In the genomic region with DNA sequence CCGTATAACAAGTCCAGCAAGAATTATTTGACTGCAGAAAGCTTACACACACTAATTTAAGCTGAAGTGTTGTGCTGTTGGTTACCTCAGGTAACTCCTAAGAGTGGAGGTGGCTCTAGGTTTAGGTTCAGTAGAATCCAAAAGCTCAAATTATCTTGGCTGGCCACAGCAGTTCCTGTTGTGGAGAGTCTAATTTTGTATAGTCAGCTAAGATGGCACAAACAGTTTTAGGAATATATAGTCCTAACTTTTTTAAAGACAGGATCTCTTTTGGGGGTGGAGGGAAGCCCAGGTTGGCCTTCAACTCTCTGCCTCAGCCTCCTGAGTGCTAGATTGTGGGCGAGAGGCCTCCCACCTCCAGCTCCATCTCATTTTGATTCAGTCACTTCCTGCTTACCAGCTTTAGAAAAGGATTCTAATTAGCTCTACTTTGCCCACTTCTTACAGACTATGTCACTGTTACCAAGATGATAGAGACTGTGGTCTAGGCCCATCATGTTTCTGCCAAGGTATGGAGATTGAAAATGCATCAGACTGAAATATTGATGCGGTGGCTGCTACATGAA, we compare ENCODE assay signal across 28 mouse cellular contexts. TPM values are rescaled to one million over a fixed set of nuclear protein-coding genes. Genes with fewer than 3 reads are reported as not detected.
DNase-seq lines count a peak whose midpoint lies in the region; ATAC-seq lines count a peak whose summit lies in the region.
"Had no signal": no experiment of that assay in that cellular context is flagged by ENCODE, and none has a peak within 500 bp of the region (broad histone marks: within the 10 kb centered on the region; RNA-seq: fewer than 3 reads in every experiment).

No protein-coding gene starts in this region.

- H3K9me3 ChIP-seq in hindbrain, embryonic 12.5 days (replicated peaks) = no peaks in the 10 kb centered on the region
- H3K9me3 ChIP-seq: embryonic facial prominence, embryonic 10.5 days; embryonic facial prominence, embryonic 13.5 days; forebrain, embryonic 12.5 days; forebrain, embryonic 15.5 days; heart, embryonic 13.5 days; hindbrain, embryonic 15.5 days had no signal

- peak; percentile 83 for ATAC-seq in frontal cortex, adult (ENCODE audit: low TSS enrichment)
- no peak for ATAC-seq in hindbrain, embryonic 12.5 days (ENCODE audit: low FRiP score)
- ATAC-seq: forebrain, embryonic 15.5 days; intestine, embryonic 16.5 days had no signal

- no peak overlapping the region for H3K4me2 ChIP-seq in hindbrain, embryonic 12.5 days (replicated peaks)
- H3K4me2 ChIP-seq: embryonic facial prominence, embryonic 13.5 days; forebrain, embryonic 12.5 days; forebrain, embryonic 15.5 days; heart, embryonic 13.5 days; hindbrain, embryonic 15.5 days had no signal

- WGBS in hindbrain, embryonic 12.5 days = 81% methylated on average over 3 of the region's 3 CpGs

- no peaks in the 10 kb centered on the region for H3K27me3 ChIP-seq in hindbrain, embryonic 12.5 days
- H3K27me3 ChIP-seq: embryonic facial prominence, embryonic 13.5 days; forebrain, embryonic 12.5 days; forebrain, embryonic 15.5 days; heart, embryonic 13.5 days; hindbrain, embryonic 15.5 days had no signal

- peaks cover 3% of the 10 kb centered on the region; the same call in 1 of the 2 replicates for H3K4me1 ChIP-seq in hindbrain, embryonic 12.5 days
- H3K4me1 ChIP-seq: embryonic facial prominence, embryonic 10.5 days; hindbrain, embryonic 15.5 days had no signal

- H3K27ac ChIP-seq in hindbrain, embryonic 12.5 days = no peak overlapping the region
- H3K27ac ChIP-seq: embryonic facial prominence, embryonic 10.5 days; embryonic facial prominence, embryonic 13.5 days; forebrain, embryonic 12.5 days; forebrain, embryonic 15.5 days; gastrocnemius, adult 2 months; heart, embryonic 13.5 days; hindbrain, embryonic 15.5 days had no signal

- H3K4me3 ChIP-seq in hindbrain, embryonic 12.5 days = no peak overlapping the region
- H3K4me3 ChIP-seq: embryonic facial prominence, embryonic 10.5 days; embryonic facial prominence, embryonic 13.5 days; erythroblast, embryonic 14.5 days; forebrain, embryonic 12.5 days; forebrain, embryonic 15.5 days; gastrocnemius, adult 2 months; heart, embryonic 13.5 days; hindbrain, embryonic 15.5 days had no signal

- no peak overlapping the region for H3K9ac ChIP-seq in hindbrain, embryonic 12.5 days
- H3K9ac ChIP-seq: embryonic facial prominence, embryonic 13.5 days; forebrain, embryonic 12.5 days; forebrain, embryonic 15.5 days; heart, embryonic 13.5 days; hindbrain, embryonic 15.5 days had no signal

- DNase-seq in frontal cortex, postnatal 10 days (ENCODE audit: low spot score in 2 of 2) = no peak
- peak; percentile 43 for DNase-seq in right cerebral cortex, adult 18-20 months
- DNase-seq in right cerebral cortex, postnatal 14 days = no peak
- DNase-seq in brain, adult 2 months (ENCODE audit: low read depth, low spot score) = peak; percentile 53
- no peak for DNase-seq in lung, postnatal 4 days
- DNase-seq in retina, postnatal 1 day = no peak
- DNase-seq: adrenal gland, adult 2 months; adrenal gland, postnatal 14 days; cerebellum, adult 11-12 months; cerebellum, adult 8-10 months; cerebellum, postnatal 10 days; cerebellum, postnatal 36 days; embryo, embryonic 11 days; gastrocnemius, adult 2 months; gastrocnemius, postnatal 14 days; heart, adult 11 months; heart, postnatal 14 days; heart, postnatal 4 days had no signal

- no peaks in the 10 kb centered on the region for H3K36me3 ChIP-seq in hindbrain, embryonic 12.5 days
- H3K36me3 ChIP-seq: forebrain, embryonic 12.5 days; forebrain, embryonic 15.5 days; hindbrain, embryonic 15.5 days had no signal

RNA-seq across cellular contexts. Expression of gene Sntb2, which starts 13.2 kb away (rescaled TPM):
- polyA plus RNA-seq in hindbrain, embryonic 12.5 days (2016; fragmentation: Nextera tagmentation; extraction: Ambion mirVana) = 11.5 and 11.9 TPM in 2 replicates

RNA-seq across cellular contexts. Expression of gene Utp4, which starts 55.3 kb away (rescaled TPM):
- polyA plus RNA-seq in hindbrain, embryonic 12.5 days (2016; fragmentation: Nextera tagmentation; extraction: Ambion mirVana) = 49.0 TPM in 2 replicates

Comparison
In these comparisons a context has a peak if more than half of its experiments do, and no peak if none do; other contexts are left out.
1. DNase-seq: peak in right cerebral cortex, adult 18-20 months (single experiment) and brain, adult 2 months (single experiment); none in frontal cortex, postnatal 10 days (0 of 2), right cerebral cortex, postnatal 14 days (single experiment), lung, postnatal 4 days (0 of 2) and retina, postnatal 1 day (single experiment).